Mouse (Mus musculus) stomach, postnatal 0 days (tissue): ENCODE measurements around the gene Btn2a2. TPM values are rescaled to one million over a fixed set of nuclear protein-coding genes. Genes with fewer than 3 reads are reported as not detected.

Experiments used
- ATAC-seq: fragments of 200-750 bp; cut with Nextera tagmentation; 2 replicates; pipeline ENCODE4 v1.8.0; 2017; ENCODE audit not compliant: low FRiP score, low TSS enrichment
- DNase-seq: peaks from one replicate; pipeline ENCODE4 v3.0.0-alpha.2; 2016; ENCODE audit warnings: low spot score
- H3K27ac ChIP-seq: fragments of 300-500 bp; sonication (generic); replicated peaks from 2 replicates; pipeline ENCODE4 v1.5.1; 2014; ENCODE audit warnings: mild to moderate bottlenecking, control low read depth
- H3K27me3 ChIP-seq: fragments of 300-500 bp; sonication (generic); 2 replicates; pipeline ENCODE4 v1.6.1; 2014; ENCODE audit warnings: low read length; ENCODE audit not compliant: control insufficient read depth, insufficient read depth
- H3K36me3 ChIP-seq: fragments of 300-500 bp; sonication (generic); 2 replicates; pipeline ENCODE4 v1.6.1; 2014; ENCODE audit warnings: low read length, mixed read lengths; ENCODE audit not compliant: control insufficient read depth, insufficient read depth
- H3K4me1 ChIP-seq: fragments of 300-500 bp; sonication (generic); replicated peaks from 2 replicates; pipeline ENCODE4 v1.6.1; 2014; ENCODE audit warnings: antibody characterized with exemption; ENCODE audit not compliant: control insufficient read depth, insufficient read depth
- H3K4me2 ChIP-seq: fragments of 300-500 bp; sonication (generic); replicated peaks from 2 replicates; pipeline ENCODE4 v1.6.1; 2014; ENCODE audit warnings: low read depth, mild to moderate bottlenecking, control low read depth, moderate library complexity
- H3K4me3 ChIP-seq: fragments of 300-500 bp; sonication (generic); 2 replicates; pipeline ENCODE4 v1.5.1; 2014; ENCODE audit warnings: low read depth, low read length, control low read depth
- H3K9ac ChIP-seq: fragments of 300-500 bp; sonication (generic); 2 replicates; pipeline ENCODE4 v1.6.1; 2014; ENCODE audit warnings: mild to moderate bottlenecking, low read length, control low read depth, mixed read lengths
- H3K9me3 ChIP-seq: fragments of 300-500 bp; sonication (generic); 2 replicates; pipeline ENCODE4 v1.6.1; 2016; ENCODE audit warnings: low read length; ENCODE audit not compliant: control insufficient read depth
- CTCF ChIP-seq: IDR thresholded peaks from 2 replicates; pipeline ENCODE4 v1.5.1; 2016; ENCODE audit warnings: antibody characterized with exemption, low read depth, mild to moderate bottlenecking, moderate library complexity
- EP300 ChIP-seq: optimal IDR thresholded peaks from 2 replicates; pipeline ENCODE3; 2016; ENCODE audit warnings: antibody characterized with exemption
- WGBS: fragments of 180-500 bp; shearing (Covaris S2); extraction: QIAGEN DNeasy Blood & Tissue Kit; methylation state at CpG from one replicate; pipeline ENCODE4 v1.1.7; 2014; 5-methylcytosine and 5-hydroxymethylcytosine counted together
- polyA plus RNA-seq: library from polyadenylated mRNA; unstranded; fragments of >200 nt; fragmentation: Nextera tagmentation; extraction: Ambion mirVana; gene quantifications from 2 replicates; pipeline ENCODE4 v1.2.1, GENCODE M21; 2015

Btn2a2 gene
- polyA plus RNA-seq, 1 experiment from 2014 or later: 0.07 TPM

- Histone ChIP-seq H3K27me3 (no peaks in the 10 kb centered on the region), H3K27ac (no peak overlapping the region), H3K4me3 (peak overlapping the region; percentile 49), H3K9me3 (no peaks in the 10 kb centered on the region), H3K9ac (peak overlapping the region; percentile 50; the same call in 1 of the 2 replicates), H3K36me3 (no peaks in the 10 kb centered on the region), H3K4me1 (peaks cover 2% of the 10 kb centered on the region; the same call in 1 of the 2 replicates), H3K4me2 (peak overlapping the region; percentile 74)
- TF ChIP-seq EP300 (no peak), CTCF (no peak)
- DNase-seq (peak; percentile 67), ATAC-seq (peak; percentile 49; the same call in 1 of the 2 replicates)
- WGBS: 1% methylated on average over 21 of the region's 21 CpGs
Observed at GRCm38 (mm10) chr13:23463381-23464223, 25.1 kb downstream of the Btn2a2 start.

- Histone ChIP-seq H3K4me2 (no peak overlapping the region), H3K27me3 (no peaks in the 10 kb centered on the region), H3K36me3 (no peaks in the 10 kb centered on the region), H3K9me3 (no peaks in the 10 kb centered on the region), H3K9ac (no peak overlapping the region), H3K4me3 (no peak overlapping the region), H3K27ac (no peak overlapping the region), H3K4me1 (peaks cover 2% of the 10 kb centered on the region; the same call in 1 of the 2 replicates)
- ATAC-seq: no peak
- DNase-seq: no peak
- no peak for TF ChIP-seq EP300
- no peak for TF ChIP-seq CTCF
Observed at GRCm38 (mm10) chr13:23462669-23463068, 26.0 kb downstream of the Btn2a2 start.

- Histone ChIP-seq H3K27me3 (no peaks in the 10 kb centered on the region), H3K36me3 (no peaks in the 10 kb centered on the region), H3K4me3 (no peak overlapping the region), H3K4me2 (no peak overlapping the region), H3K9me3 (no peaks in the 10 kb centered on the region), H3K9ac (no peak overlapping the region), H3K4me1 (peaks cover 2% of the 10 kb centered on the region; the same call in 1 of the 2 replicates), H3K27ac (no peak overlapping the region)
- 91% methylated on average over 4 of the region's 4 CpGs for WGBS
- ATAC-seq: no peak
- TF ChIP-seq EP300 (no peak), CTCF (no peak)
- no peak for DNase-seq
Observed at GRCm38 (mm10) chr13:23462063-23462462, 26.6 kb downstream of the Btn2a2 start.

- no peak for TF ChIP-seq CTCF
- no peak for TF ChIP-seq EP300
- Histone ChIP-seq H3K9me3 (no peaks in the 10 kb centered on the region), H3K27ac (no peak overlapping the region), H3K9ac (no peak overlapping the region), H3K4me1 (no peaks in the 10 kb centered on the region), H3K4me3 (no peak overlapping the region), H3K36me3 (no peaks in the 10 kb centered on the region), H3K4me2 (no peak overlapping the region), H3K27me3 (no peaks in the 10 kb centered on the region)
- ATAC-seq (no peak), DNase-seq (no peak)
- 38% methylated on average over 15 of the region's 15 CpGs for WGBS
Observed at GRCm38 (mm10) chr13:23459264-23459846, 29.3 kb downstream of the Btn2a2 start.

- Histone ChIP-seq H3K36me3 (no peaks in the 10 kb centered on the region), H3K27me3 (no peaks in the 10 kb centered on the region), H3K4me3 (peak overlapping the region; percentile 71), H3K4me2 (peak overlapping the region; percentile 62), H3K9me3 (no peaks in the 10 kb centered on the region), H3K9ac (peak overlapping the region; percentile 72), H3K4me1 (no peaks in the 10 kb centered on the region), H3K27ac (peak overlapping the region; percentile 88)
- 0% methylated on average over 9 of the region's 9 CpGs for WGBS
- DNase-seq (no peak), ATAC-seq (no peak)
- TF ChIP-seq EP300 (no peak), CTCF (no peak)
Observed at GRCm38 (mm10) chr13:23453926-23454325, 34.7 kb downstream of the Btn2a2 start.
